Mouse (Mus musculus) kidney, postnatal 0 days (tissue): Measurements from ENCODE around the gene Cyp26c1. TPM values are rescaled to one million over a fixed set of nuclear protein-coding genes. Genes with fewer than 3 reads are reported as not detected.
A peak's percentile ranks its signal among the peaks of the same experiment; 100 is the strongest.

Experiments used
- ATAC-seq: fragments of 200-750 bp; cut with Nextera tagmentation; replicated peaks from 2 replicates; pipeline ENCODE4 v1.8.0; 2017; ENCODE audit warnings: low read depth, moderate number of reproducible peaks, moderate TSS enrichment, moderate library complexity; ENCODE audit not compliant: low FRiP score
- DNase-seq: peaks from one replicate; pipeline ENCODE4 v3.0.0-alpha.2; 2016; ENCODE audit warnings: low spot score
- H3K27ac ChIP-seq: fragments of 300-500 bp; sonication (generic); 2 replicates; pipeline ENCODE4 v1.5.1; 2014; ENCODE audit warnings: mild to moderate bottlenecking
- H3K27me3 ChIP-seq: fragments of 300-500 bp; sonication (generic); 2 replicates; pipeline ENCODE4 v1.6.1; 2014; ENCODE audit warnings: low read length, mixed read lengths; ENCODE audit not compliant: insufficient read depth
- H3K36me3 ChIP-seq: fragments of 300-500 bp; sonication (generic); 2 replicates; pipeline ENCODE4 v1.6.1; 2014; ENCODE audit warnings: low read length, mixed read lengths; ENCODE audit not compliant: insufficient read depth
- H3K4me1 ChIP-seq: fragments of 300-500 bp; sonication (generic); replicated peaks from 2 replicates; pipeline ENCODE4 v1.6.1; 2014; ENCODE audit warnings: antibody characterized with exemption, low read length, mixed read lengths; ENCODE audit not compliant: insufficient read depth
- H3K4me2 ChIP-seq: fragments of 300-500 bp; sonication (generic); 2 replicates; pipeline ENCODE4 v1.6.1; 2014; ENCODE audit warnings: mild to moderate bottlenecking, low read length, moderate library complexity, mixed read lengths
- H3K4me3 ChIP-seq: fragments of 300-500 bp; sonication (generic); replicated peaks from 2 replicates; pipeline ENCODE4 v1.5.1; 2014; ENCODE audit warnings: low read depth, low read length
- H3K9ac ChIP-seq: fragments of 300-500 bp; sonication (generic); 2 replicates; pipeline ENCODE4 v1.6.1; 2014; ENCODE audit warnings: low read depth, low read length
- H3K9me3 ChIP-seq: fragments of 300-500 bp; sonication (generic); replicated peaks from 2 replicates; pipeline ENCODE4 v1.6.1; 2016; ENCODE audit warnings: low read length, inconsistent platforms, mixed read lengths
- CTCF ChIP-seq: IDR thresholded peaks from 2 replicates; pipeline ENCODE4 v1.5.1; 2016; ENCODE audit warnings: antibody characterized with exemption, low read depth, mild to moderate bottlenecking, moderate library complexity
- WGBS: fragments of 180-500 bp; shearing (Covaris S2); extraction: QIAGEN DNeasy Blood & Tissue Kit; methylation state at CpG from one replicate; pipeline ENCODE4 v1.1.7; 2014; 5-methylcytosine and 5-hydroxymethylcytosine counted together
- polyA plus RNA-seq: library from polyadenylated mRNA; unstranded; fragments of >200 nt; fragmentation: Nextera tagmentation; extraction: Ambion mirVana; gene quantifications from 2 replicates; pipeline ENCODE4 v1.2.1, GENCODE M21; 2015

Cyp26c1 gene
- polyA plus RNA-seq, 1 experiment from 2014 or later, result not detected

DNA sequence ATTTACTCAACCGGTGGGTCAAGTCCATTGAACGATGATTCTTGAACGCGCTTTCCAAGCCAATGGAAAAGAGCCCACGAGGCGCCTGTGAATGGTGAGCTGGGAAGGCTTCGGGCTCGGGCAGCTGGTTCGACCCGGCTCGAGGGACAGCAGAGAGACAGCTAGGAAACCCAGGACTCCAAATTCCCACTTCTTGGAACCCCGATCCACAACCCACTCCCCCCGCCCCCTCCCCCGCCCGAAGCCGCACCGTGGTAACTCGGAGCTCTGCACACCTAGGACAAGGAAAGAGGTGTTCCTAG lies 11.9 kb downstream of the Cyp26c1 start:
- no peak for TF ChIP-seq CTCF
- Histone ChIP-seq H3K27ac (no peak overlapping the region), H3K4me3 (peak overlapping the region; percentile 35), H3K4me2 (peak overlapping the region; percentile 60), H3K9me3 (no peaks in the 10 kb centered on the region), H3K36me3 (no peaks in the 10 kb centered on the region), H3K27me3 (peaks cover 100% of the 10 kb centered on the region), H3K9ac (no peak overlapping the region), H3K4me1 (peaks cover 21% of the 10 kb centered on the region; the same call in 1 of the 2 replicates)
- ATAC-seq (no peak), DNase-seq (no peak)
- 3% methylated on average over 18 of the region's 18 CpGs for WGBS

DNA sequence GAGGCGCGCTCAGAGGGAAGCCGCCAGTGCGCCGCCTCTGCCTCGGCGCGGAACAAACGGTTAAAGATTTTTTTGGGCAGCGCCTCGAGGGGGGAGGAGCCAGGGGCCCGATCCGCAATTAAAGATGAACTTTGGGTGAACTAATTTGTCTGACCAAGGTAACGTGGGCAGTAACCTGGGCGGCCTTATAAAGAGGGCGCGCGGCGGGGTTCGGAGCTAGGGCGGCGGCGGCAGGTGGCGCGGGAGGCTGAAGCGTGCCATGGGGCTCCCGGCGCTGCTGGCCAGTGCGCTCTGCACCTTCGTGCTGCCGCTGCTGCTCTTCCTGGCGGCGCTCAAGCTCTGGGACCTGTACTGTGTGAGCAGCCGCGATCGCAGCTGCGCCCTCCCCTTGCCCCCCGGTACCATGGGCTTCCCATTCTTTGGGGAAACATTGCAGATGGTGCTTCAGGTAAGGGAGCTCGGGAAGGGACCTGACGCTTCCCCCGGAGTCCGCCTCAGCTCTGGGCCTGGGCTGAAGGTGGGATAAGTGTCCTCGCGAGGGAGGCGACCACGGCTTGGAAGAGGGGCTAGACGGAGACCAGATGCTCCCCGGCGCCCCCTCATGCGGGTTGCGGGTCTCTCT lies 12.4 kb downstream of the Cyp26c1 start, which contains the start of gene Cyp26a1:
Gene Cyp26a1 (plus strand): TSS at position 148 of the 622 bp plus-strand sequence.
- no peak within 1 kb of the TSS for H3K27ac ChIP-seq
- DNase-seq, result no peak
- H3K4me2 ChIP-seq, result peak within 1 kb of the TSS; percentile 60
- peak within 1 kb of the TSS; percentile 35 for H3K4me3 ChIP-seq
- H3K27me3 ChIP-seq, result peaks cover 97% of the 10 kb centered on the region
- peaks cover 21% of the 10 kb centered on the region; the same call in 1 of the 2 replicates for H3K4me1 ChIP-seq
- no peaks in the 10 kb centered on the region for H3K36me3 ChIP-seq
- H3K9me3 ChIP-seq, result no peaks in the 10 kb centered on the region
- WGBS, result under 1% methylated on average over 49 of the region's 51 CpGs
- TF ChIP-seq CTCF, result no peak
- no peak; the same call in 1 of the 2 replicates for ATAC-seq
- no peak within 1 kb of the TSS for H3K9ac ChIP-seq

GRCm38 (mm10) chr19:37698273-37699160 lies 13.1 kb downstream of the Cyp26c1 start:
- no peaks in the 10 kb centered on the region for H3K9me3 ChIP-seq
- peaks cover 21% of the 10 kb centered on the region; the same call in 1 of the 2 replicates for H3K4me1 ChIP-seq
- no peak overlapping the region for H3K9ac ChIP-seq
- DNase-seq, result no peak
- peaks cover 90% of the 10 kb centered on the region for H3K27me3 ChIP-seq
- no peaks in the 10 kb centered on the region for H3K36me3 ChIP-seq
- H3K4me3 ChIP-seq, result peak overlapping the region; percentile 35
- TF ChIP-seq CTCF, result no peak
- no peak; the same call in 1 of the 2 replicates for ATAC-seq
- H3K4me2 ChIP-seq, result peak overlapping the region; percentile 60
- no peak overlapping the region for H3K27ac ChIP-seq
- under 1% methylated on average over 62 of the region's 63 CpGs for WGBS

GRCm38 (mm10) chr19:37699711-37700110 lies 14.3 kb downstream of the Cyp26c1 start:
- DNase-seq (no peak), ATAC-seq (no peak)
- H3K4me1 ChIP-seq, result peaks cover 21% of the 10 kb centered on the region; the same call in 1 of the 2 replicates
- TF ChIP-seq CTCF, result no peak
- H3K27me3 ChIP-seq, result peaks cover 78% of the 10 kb centered on the region
- no peaks in the 10 kb centered on the region for H3K9me3 ChIP-seq
- 16% methylated on average over 9 of the region's 9 CpGs for WGBS
- H3K4me2 ChIP-seq, result no peak overlapping the region
- no peaks in the 10 kb centered on the region for H3K36me3 ChIP-seq
- H3K27ac ChIP-seq, result no peak overlapping the region
- no peak overlapping the region for H3K9ac ChIP-seq
- no peak overlapping the region for H3K4me3 ChIP-seq

DNA sequence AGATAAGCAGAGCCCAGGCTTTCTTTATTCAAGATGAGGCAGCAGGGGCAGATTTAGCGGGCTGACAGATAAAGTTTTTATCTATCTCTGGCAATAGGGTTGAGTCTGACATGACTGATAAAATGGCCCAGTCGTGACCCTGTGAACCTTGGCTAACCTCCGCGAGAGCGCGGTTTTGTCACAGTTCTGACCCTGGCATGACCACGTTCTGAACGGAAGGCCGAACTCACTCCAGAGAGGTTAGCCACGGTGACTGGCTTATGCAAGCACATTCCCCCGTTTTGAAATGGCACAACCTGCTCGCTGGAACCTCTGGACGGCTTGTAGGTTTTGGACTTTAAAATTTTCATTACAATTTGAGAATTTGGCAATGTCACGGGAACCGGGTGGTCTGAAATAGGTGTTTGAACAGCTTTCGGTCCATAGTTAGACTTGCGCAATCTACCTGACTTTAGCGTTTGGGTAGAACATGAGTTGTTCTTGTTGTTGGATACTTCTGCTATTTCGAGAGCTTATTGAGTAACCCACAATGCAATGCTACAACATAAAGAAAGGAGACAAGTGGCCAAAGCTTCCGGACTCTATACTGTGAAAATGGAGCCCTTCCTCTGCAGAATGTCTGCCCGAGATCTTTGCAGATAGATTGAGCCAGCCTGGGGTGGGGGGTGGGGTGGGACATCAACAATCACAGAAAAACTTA lies 17.1 kb downstream of the Cyp26c1 start:
- H3K4me2 ChIP-seq, result no peak overlapping the region
- DNase-seq (no peak), ATAC-seq (no peak)
- no peaks in the 10 kb centered on the region for H3K9me3 ChIP-seq
- H3K36me3 ChIP-seq, result no peaks in the 10 kb centered on the region
- no peak for TF ChIP-seq CTCF
- WGBS, result 57% methylated on average over 21 of the region's 21 CpGs
- no peak overlapping the region for H3K27ac ChIP-seq
- H3K27me3 ChIP-seq, result peaks cover 50% of the 10 kb centered on the region
- H3K9ac ChIP-seq, result no peak overlapping the region
- H3K4me1 ChIP-seq, result peaks cover 7% of the 10 kb centered on the region; the same call in 1 of the 2 replicates
- no peak overlapping the region for H3K4me3 ChIP-seq

DNA sequence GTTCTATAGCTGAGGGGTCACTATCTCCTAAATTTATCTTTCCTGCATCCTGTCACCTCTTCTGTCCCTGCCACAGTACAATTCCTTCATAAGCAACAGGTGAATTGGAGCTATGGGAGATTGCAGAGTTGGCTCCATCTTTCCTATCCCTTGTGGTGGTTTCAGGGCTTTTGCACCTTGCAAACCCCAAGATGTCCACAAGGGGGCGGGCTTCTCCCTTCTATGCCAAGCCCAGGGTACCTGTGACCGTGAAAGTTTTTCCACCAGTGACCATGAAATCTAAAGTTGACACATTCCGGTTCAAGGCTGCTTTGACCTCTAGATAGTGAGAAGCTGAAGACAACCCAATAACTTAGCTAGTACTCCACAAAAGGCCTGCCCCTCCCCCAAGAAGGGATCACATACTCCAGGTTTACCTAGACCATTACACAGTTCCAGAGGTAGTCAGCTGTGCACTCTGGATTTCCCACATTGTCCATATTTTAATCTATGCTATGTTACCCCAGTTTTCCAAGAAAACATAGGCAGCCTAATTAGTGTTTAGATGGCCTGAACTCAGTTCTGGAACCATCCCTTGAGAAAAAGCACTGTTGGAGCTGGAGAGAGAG lies 18.6 kb downstream of the Cyp26c1 start:
- Histone ChIP-seq H3K4me2 (no peak overlapping the region), H3K9ac (no peak overlapping the region), H3K9me3 (no peaks in the 10 kb centered on the region), H3K4me1 (no peaks in the 10 kb centered on the region), H3K36me3 (no peaks in the 10 kb centered on the region), H3K27ac (no peak overlapping the region), H3K4me3 (no peak overlapping the region), H3K27me3 (peaks cover 35% of the 10 kb centered on the region)
- ATAC-seq, result peak; percentile 52
- peak; percentile 96 for TF ChIP-seq CTCF
- DNase-seq, result peak; percentile 75
- 2% methylated on average over 3 of the region's 3 CpGs for WGBS
